Mouse (Mus musculus) erythroblast, embryonic 14.5 days (primary cell): ENCODE results near the gene Cdk17.

Source experiments
- GATA1 ChIP-seq: IDR thresholded peaks from 2 replicates; pipeline ENCODE4 v1.6.1; 2012; ENCODE audit warnings: low read length, inconsistent platforms, mixed read lengths
- TAL1 ChIP-seq: IDR thresholded peaks from 3 replicates; pipeline ENCODE4 v1.6.1; 2012; ENCODE audit warnings: low read length, inconsistent platforms, mixed read lengths

- no peak for TF ChIP-seq GATA1
- no peak for TF ChIP-seq TAL1
Measured at GRCm38 (mm10) chr10:93281092-93281491, 120.4 kb downstream of the Cdk17 start.
